Mouse (Mus musculus): ENCODE results near the gene Tk2. TPM values are rescaled to one million over a fixed set of nuclear protein-coding genes. Genes with fewer than 3 reads are reported as not detected.

The Tk2 gene
- total RNA-seq, 2 experiments from 2014 or later, result 35.5 to 38.6 TPM

- peak; percentile 70 to 71 for DNase-seq
Observed at GRCm38 (mm10) chr8:104219806-104220205, 28.6 kb downstream of the Tk2 start.

GRCm38 (mm10) chr8:104219079-104219478 is 29.3 kb downstream of the Tk2 start:
- peak; percentile 36 to 53 for DNase-seq

DNA sequence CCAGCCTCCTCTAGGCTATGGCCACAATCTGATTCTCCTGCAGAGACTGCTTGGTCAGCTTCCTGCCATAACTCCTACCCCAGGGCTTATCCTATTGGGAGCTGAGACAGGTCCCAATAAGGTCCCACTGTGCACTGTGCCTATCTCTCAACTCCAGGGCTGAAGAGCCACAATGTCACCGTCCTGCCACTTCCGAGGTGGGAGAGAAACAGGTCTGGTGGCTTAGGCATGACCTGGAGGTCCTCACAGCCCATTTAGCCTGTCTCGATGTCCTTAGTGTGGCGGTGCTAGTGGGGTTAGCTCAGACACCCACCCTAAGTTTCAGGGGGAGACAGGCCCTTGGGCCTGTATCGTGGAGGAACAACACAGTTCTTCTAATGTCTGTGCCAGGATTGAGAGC is 30.8 kb downstream of the Tk2 start:
- no peak for DNase-seq

DNA sequence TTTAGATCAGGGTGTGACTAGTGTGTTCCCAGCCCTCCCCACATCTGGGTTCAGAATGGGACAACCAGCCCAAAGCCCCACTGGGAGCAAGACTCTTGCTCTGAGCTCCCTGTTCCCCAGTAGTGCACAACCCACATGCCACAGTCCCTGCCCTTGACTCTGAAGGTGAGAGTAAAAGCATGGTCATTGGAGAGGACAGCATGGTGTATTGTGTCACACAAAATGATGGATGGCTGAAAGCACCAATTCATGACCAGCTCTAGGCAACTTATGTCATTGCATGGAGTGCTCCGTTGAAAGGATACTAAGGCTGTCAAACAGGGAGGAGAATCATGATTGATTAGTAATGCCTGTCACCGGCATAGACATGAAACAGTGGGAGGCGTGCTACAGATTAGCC is 43.1 kb downstream of the Tk2 start:
- DNase-seq, result no peak

DNA sequence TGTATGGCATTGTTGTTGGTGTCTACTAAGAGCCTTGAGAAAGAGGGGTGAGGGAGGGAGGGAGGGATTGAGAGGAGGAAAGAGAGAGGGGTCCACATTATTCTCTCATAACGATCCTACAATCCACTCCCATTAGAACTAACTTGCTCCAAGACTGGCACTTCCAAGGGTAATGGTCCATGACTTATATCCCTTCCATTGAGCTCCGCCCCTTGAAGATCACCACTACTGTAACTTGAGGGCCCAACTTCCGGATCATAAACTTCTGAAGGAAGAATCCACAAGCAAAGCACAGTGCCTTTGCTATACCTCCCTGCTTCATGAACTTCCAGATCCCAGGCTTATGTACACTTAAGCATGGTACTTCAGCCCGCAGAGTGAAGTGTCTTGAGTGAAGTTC is 46.0 kb downstream of the Tk2 start:
- DNase-seq, result no peak

DNA sequence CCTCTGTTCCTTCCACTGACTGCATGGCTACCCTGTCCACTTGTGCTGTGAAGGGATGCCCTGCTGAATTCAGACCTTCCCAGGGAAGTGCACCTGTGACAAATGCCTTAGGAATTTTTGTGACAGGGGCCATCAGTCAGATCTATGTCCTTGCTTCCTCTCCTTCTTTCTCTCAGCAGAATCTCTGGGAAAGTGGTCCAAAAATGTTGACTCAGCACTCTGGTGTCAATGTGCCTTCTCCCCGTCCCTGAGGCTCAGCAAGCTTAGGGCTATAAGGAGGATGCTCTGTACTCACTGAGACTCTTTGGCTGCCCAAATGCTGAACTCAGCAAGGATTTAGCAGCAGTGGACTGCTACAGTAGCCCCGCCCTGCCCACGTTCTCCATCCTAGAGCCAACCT is 46.7 kb downstream of the Tk2 start:
- DNase-seq, result no peak

DNA sequence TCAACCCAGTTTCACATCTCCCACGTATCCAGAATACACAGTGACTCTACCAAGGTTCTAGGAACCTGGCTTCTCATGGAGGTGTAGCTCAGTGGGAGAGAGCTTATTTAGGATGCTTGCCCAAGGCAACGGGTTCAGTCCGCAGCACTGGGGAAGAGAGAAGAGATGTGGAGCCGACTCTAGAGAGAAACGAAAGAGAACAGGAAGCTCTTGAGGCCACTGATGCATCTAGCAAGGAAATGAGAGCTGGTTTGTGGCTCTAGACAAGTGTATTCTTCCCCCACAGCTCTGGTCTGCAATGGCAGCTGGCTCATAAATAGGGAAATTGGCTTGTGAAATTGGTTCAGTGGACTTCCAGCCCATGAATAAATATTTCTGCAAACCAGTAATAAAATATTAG is 48.6 kb downstream of the Tk2 start:
- no peak for DNase-seq

DNA sequence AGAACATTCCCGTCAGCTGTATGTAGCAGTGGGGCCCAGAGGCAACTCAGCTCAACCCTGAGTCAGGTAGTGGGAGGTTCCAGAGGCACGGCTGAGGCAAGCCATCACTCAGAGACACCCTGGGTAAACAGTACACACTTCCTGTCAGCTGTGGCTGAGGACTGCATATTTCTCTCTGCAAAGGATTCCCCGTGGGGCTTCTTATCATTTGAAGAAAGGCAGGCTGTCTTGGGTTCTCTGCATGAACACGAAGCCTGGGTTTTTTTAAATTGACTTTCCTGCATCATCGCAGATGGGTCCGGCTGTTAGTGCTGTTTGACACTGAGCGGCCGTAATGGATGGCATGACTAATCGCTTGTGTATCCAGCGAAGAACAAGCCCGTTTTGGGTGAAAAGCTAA is 56.9 kb downstream of the Tk2 start:
- no peak for DNase-seq

- DNase-seq, result no peak
Observed at GRCm38 (mm10) chr8:104190777-104191468, 57.4 kb downstream of the Tk2 start.

GRCm38 (mm10) chr8:104188459-104188858 is 59.9 kb downstream of the Tk2 start:
- no peak for DNase-seq

GRCm38 (mm10) chr8:104187622-104188021 is 60.7 kb downstream of the Tk2 start:
- DNase-seq, result no peak

DNA sequence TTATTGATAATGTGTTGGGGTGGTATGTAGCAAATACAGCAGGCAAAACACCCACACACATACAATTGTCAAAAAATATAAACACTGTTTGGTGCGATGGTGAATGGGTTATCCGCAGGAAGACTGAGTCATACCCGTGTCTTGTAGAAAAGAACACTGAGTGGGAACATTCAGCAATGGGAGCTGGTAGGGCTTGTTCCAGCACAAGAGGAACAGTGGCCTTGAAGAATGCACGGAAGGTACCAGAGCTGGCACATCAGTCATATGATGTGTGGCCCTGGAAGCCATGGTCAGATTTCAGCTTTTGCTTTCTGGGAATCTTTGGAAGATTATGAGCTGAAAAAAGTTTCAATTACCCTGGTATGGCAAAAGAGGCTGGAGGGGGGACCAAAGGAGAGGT is 61.5 kb downstream of the Tk2 start:
- DNase-seq, result no peak

GRCm38 (mm10) chr8:104184905-104185304 is 63.5 kb downstream of the Tk2 start:
- no peak for DNase-seq

DNA sequence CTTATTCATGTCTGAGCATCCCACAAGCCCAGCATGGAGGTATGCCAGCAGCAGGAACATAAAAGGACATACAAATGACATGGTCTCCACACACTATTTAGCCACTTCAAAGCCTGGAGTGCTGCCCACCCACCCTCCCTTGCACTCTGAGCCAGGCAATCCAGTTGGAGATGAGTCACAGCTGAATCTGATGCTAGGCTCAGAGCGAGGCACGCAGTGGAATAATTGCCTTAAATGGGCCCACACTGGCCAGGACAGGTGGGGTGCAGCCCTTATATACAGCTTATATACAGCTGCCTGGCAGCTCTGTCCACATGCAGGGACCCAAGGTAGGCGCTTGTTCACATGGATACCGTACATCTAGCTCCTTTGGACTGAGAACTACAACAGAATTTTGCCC is 71.3 kb downstream of the Tk2 start:
- no peak for DNase-seq

Other genes starting within 250 kb of the Tk2 start
- gene Cdh5, start 146.9 kb downstream of the Tk2 start, total RNA-seq (2021), result 1 to 10 TPM; 8.5 to 9.1 TPM
- gene Bean1, start 78.1 kb downstream of the Tk2 start, total RNA-seq (2021), result 1 to 10 TPM; 5.7 to 5.8 TPM
- 1 to 10 TPM; 5.8 to 8.0 TPM for gene Cklf, start 2.3 kb upstream of the Tk2 start, total RNA-seq (2021)
- gene Cmtm2a, start 44.6 kb upstream of the Tk2 start, total RNA-seq (2021), result not detected
- gene Gm45711, start 61.5 kb upstream of the Tk2 start, total RNA-seq (2021), result not detected
- not detected for gene Cmtm1, start 61.6 kb upstream of the Tk2 start, total RNA-seq (2021)
- gene Gm11020, start 73.0 kb upstream of the Tk2 start, total RNA-seq (2021), result not detected
- not detected for gene Cmtm2b, start 73.7 kb upstream of the Tk2 start, total RNA-seq (2021)
- gene Cmtm3, start 90.9 kb upstream of the Tk2 start, total RNA-seq (2021), result 10 to 100 TPM; 11.7 to 17.4 TPM
- 10 to 100 TPM; 59.5 to 62.7 TPM for gene Cmtm4, start 147.2 kb upstream of the Tk2 start, total RNA-seq (2021)
- 100 to 1,000 TPM; 246 to 289 TPM for gene Dync1li2, start 194.5 kb upstream of the Tk2 start, total RNA-seq (2021)

Data from layer of hippocampus, postnatal 36 days (tissue).